Mouse (Mus musculus) skeletal muscle tissue, adult 2 months (tissue): ENCODE results near the gene Rhbdf1.
"Not testable (repeated sequence)": the region's sequence is repeated elsewhere in the genome, so short reads cannot be mapped to it uniquely, and the experiment has no call there.

Source experiments
- DNase-seq: peaks from one replicate; pipeline ENCODE4 v3.0.0-alpha.2; 2012; ENCODE audit warnings: low read depth, low spot score

The Rhbdf1 gene

GRCm38 (mm10) chr11:32221225-32221950 is 712 bp downstream of the Rhbdf1 start:
- DNase-seq: peak; percentile 61

- no peak for DNase-seq
These were observed 1.4 kb downstream of the Rhbdf1 start for GRCm38 (mm10) chr11:32220607-32221224.

- DNase-seq: no peak
These were observed 2.8 kb downstream of the Rhbdf1 start for GRCm38 (mm10) chr11:32219287-32219686.

GRCm38 (mm10) chr11:32218501-32219050 is 3.5 kb downstream of the Rhbdf1 start:
- no peak for DNase-seq

- DNase-seq: peak; percentile 55
These were observed 5.2 kb downstream of the Rhbdf1 start for GRCm38 (mm10) chr11:32216851-32217250.

GRCm38 (mm10) chr11:32215372-32216162 is 6.5 kb downstream of the Rhbdf1 start:
- no peak for DNase-seq

GRCm38 (mm10) chr11:32210623-32211022 is 11.5 kb downstream of the Rhbdf1 start:
- DNase-seq: no peak

GRCm38 (mm10) chr11:32205058-32205873 is 16.8 kb downstream of the Rhbdf1 start, which contains the start of gene Snrnp25:
Gene Snrnp25 (plus strand): TSS chr11:32205415.
- DNase-seq: peak; percentile 95

GRCm38 (mm10) chr11:32201922-32202685 is 20.0 kb downstream of the Rhbdf1 start:
- no peak for DNase-seq

GRCm38 (mm10) chr11:32200992-32201391 is 21.1 kb downstream of the Rhbdf1 start:
- DNase-seq: not testable (repeated sequence)

- no peak for DNase-seq
These were observed 22.0 kb downstream of the Rhbdf1 start, which contains the start of gene Il9r for GRCm38 (mm10) chr11:32200075-32200601. Gene Il9r (minus strand): TSS chr11:32200279.

- DNase-seq: no peak
These were observed 22.9 kb downstream of the Rhbdf1 start for GRCm38 (mm10) chr11:32199230-32199629.

- DNase-seq: no peak
These were observed 23.7 kb downstream of the Rhbdf1 start for GRCm38 (mm10) chr11:32198256-32198955.

- DNase-seq: no peak
These were observed 24.3 kb downstream of the Rhbdf1 start for GRCm38 (mm10) chr11:32197766-32198165.

GRCm38 (mm10) chr11:32196727-32197126 is 25.4 kb downstream of the Rhbdf1 start:
- DNase-seq: no peak

GRCm38 (mm10) chr11:32195867-32196540 is 26.1 kb downstream of the Rhbdf1 start:
- no peak for DNase-seq

GRCm38 (mm10) chr11:32194626-32195025 is 27.5 kb downstream of the Rhbdf1 start:
- DNase-seq: no peak

GRCm38 (mm10) chr11:32194086-32194485 is 28.0 kb downstream of the Rhbdf1 start:
- no peak for DNase-seq

- no peak for DNase-seq
These were observed 28.9 kb downstream of the Rhbdf1 start for GRCm38 (mm10) chr11:32193156-32193555.
